Mouse (Mus musculus): ENCODE results near the gene Prkar2b. TPM values are rescaled to one million over a fixed set of nuclear protein-coding genes. Genes with fewer than 3 reads are reported as not detected.

The Prkar2b gene
- total and polyA plus RNA-seq, 3 experiments, result 2.5 to 6.1 (median 2.9) TPM

- H3K4me1 ChIP-seq (ENCODE audit: control insufficient read depth in 1 of 2, insufficient read depth in 2 of 2), result peaks cover 3 to 5% of the 10 kb centered on the region in 2 experiments; a peak in 3 of 4 replicates
- H3K9ac ChIP-seq (ENCODE audit: insufficient read depth, low read depth), result no peak overlapping the region
- no peak for DNase-seq (ENCODE audit: extremely low read depth)
- H3K9me3 ChIP-seq (replicated peaks; ENCODE audit: low read length), result no peaks in the 10 kb centered on the region
- no peak overlapping the region for H3K4me2 ChIP-seq (ENCODE audit: insufficient read depth, low read depth, poor library complexity, severe bottlenecking)
- H3K4me3 ChIP-seq (replicated peaks in 1 of 3; ENCODE audit: low read depth in 2 of 3, low read length in 2 of 3, poor library complexity in 1 of 3), result no peak overlapping the region
- in situ Hi-C loops (cut with MboI; ENCODE audit: low pct_ligation_motif_present, low pct_unique_long_range_greater_than_20kb, low sequenced_read_pairs), result loop anchor here (25.0 kb wide), 1 partner anchor 431 kb away; no protein-coding TSS in a partner anchor
- TF ChIP-seq MAX (IDR thresholded peaks at IDR 0.05; ENCODE audit: low read length) (no peak), CTCF (conservative IDR thresholded peaks at IDR 0.05 in 1 of 2, IDR thresholded peaks at IDR 0.05 in 1 of 2; ENCODE audit: low read depth in 2 of 2, low read length in 2 of 2) (no peak), POLR2AphosphoS2 (IDR thresholded peaks at IDR 0.05; ENCODE audit: low read depth, low read length) (no peak), RAD21 (IDR thresholded peaks at IDR 0.05; ENCODE audit: low read depth, low read length) (no peak), TCF12 (IDR thresholded peaks at IDR 0.05; ENCODE audit: low read depth, low read length) (no peak), GABPA (IDR thresholded peaks at IDR 0.05; ENCODE audit: insufficient replicate concordance, low read depth, low read length) (no peak), CHD2 (IDR thresholded peaks at IDR 0.05; ENCODE audit: low read length) (no peak), ZKSCAN1 (IDR thresholded peaks at IDR 0.05; ENCODE audit: borderline replicate concordance, low read depth, low read length) (no peak), HCFC1 (IDR thresholded peaks at IDR 0.05; ENCODE audit: low read depth, low read length) (no peak), BHLHE40 (IDR thresholded peaks at IDR 0.05; ENCODE audit: low read depth, low read length) (no peak), MYC (IDR thresholded peaks at IDR 0.05; ENCODE audit: low read depth, low read length) (no peak), ELF1 (IDR thresholded peaks at IDR 0.05; ENCODE audit: low read depth, low read length) (no peak), RCOR1 (conservative IDR thresholded peaks at IDR 0.05; ENCODE audit: low read depth, low read length) (no peak), ZC3H11A (IDR thresholded peaks at IDR 0.05; ENCODE audit: low read depth, low read length) (no peak), PAX5 (IDR thresholded peaks at IDR 0.05; ENCODE audit: low read length) (no peak), IRF4 (IDR thresholded peaks at IDR 0.05; ENCODE audit: low read depth, low read length) (no peak), NELFE (IDR thresholded peaks at IDR 0.05; ENCODE audit: low read depth, low read length) (no peak), MAZ (IDR thresholded peaks at IDR 0.05; ENCODE audit: low read depth, low read length) (no peak)
- H3K27me3 ChIP-seq (replicated peaks), result no peaks in the 10 kb centered on the region
- peaks cover 38 to 62% of the 10 kb centered on the region in 2 experiments for H3K36me3 ChIP-seq (replicated peaks in 1 of 2; ENCODE audit: control insufficient read depth in 1 of 2, insufficient read depth in 1 of 2, low read length in 1 of 2)
- H3K79me2 ChIP-seq (replicated peaks; ENCODE audit: control insufficient read depth, extremely low read depth, insufficient read depth, poor library complexity, severe bottlenecking), result peaks cover 38% of the 10 kb centered on the region
- H3K27ac ChIP-seq (ENCODE audit: insufficient read depth, low read depth), result no peak overlapping the region
- dilution Hi-C loops (cut with MboI; ENCODE audit: extremely low pct_ligation_motif_present, extremely low pct_unique_long_range_greater_than_20kb, low sequenced_read_pairs), result no loop called here
Observed at GRCm38 (mm10) chr12:31943020-31943654, 118.0 kb downstream of the Prkar2b start.

- no peak overlapping the region for H3K27ac ChIP-seq (ENCODE audit: insufficient read depth, low read depth)
Observed at GRCm38 (mm10) chr12:31939026-31939425, 122.1 kb downstream of the Prkar2b start.

More at GRCm38 (mm10) chr12:31939026-31939425, 122.1 kb downstream of the Prkar2b start:
- in situ Hi-C loops (cut with MboI; ENCODE audit: low pct_ligation_motif_present, low pct_unique_long_range_greater_than_20kb, low sequenced_read_pairs) (loop anchor here (25.0 kb wide), 1 partner anchor 427 kb away; no protein-coding TSS in a partner anchor), dilution Hi-C loops (cut with MboI; ENCODE audit: extremely low pct_ligation_motif_present, extremely low pct_unique_long_range_greater_than_20kb, low sequenced_read_pairs) (no loop called here)
- Histone ChIP-seq H3K4me1 (ENCODE audit: control insufficient read depth in 1 of 2, insufficient read depth in 2 of 2) (peaks cover 2 to 3% of the 10 kb centered on the region in 2 experiments; a peak in 1 of 4 replicates), H3K9ac (ENCODE audit: insufficient read depth, low read depth) (no peak overlapping the region), H3K36me3 (replicated peaks in 1 of 2; ENCODE audit: control insufficient read depth in 1 of 2, insufficient read depth in 1 of 2, low read length in 1 of 2) (peaks cover 65 to 89% of the 10 kb centered on the region in 2 experiments), H3K4me3 (replicated peaks in 1 of 3; ENCODE audit: low read depth in 2 of 3, low read length in 2 of 3, poor library complexity in 1 of 3) (no peak overlapping the region), H3K79me2 (replicated peaks; ENCODE audit: control insufficient read depth, extremely low read depth, insufficient read depth, poor library complexity, severe bottlenecking) (peaks cover 7% of the 10 kb centered on the region; the same call in 1 of the 2 replicates), H3K27me3 (replicated peaks) (no peaks in the 10 kb centered on the region), H3K9me3 (replicated peaks; ENCODE audit: low read length) (no peaks in the 10 kb centered on the region), H3K4me2 (ENCODE audit: insufficient read depth, low read depth, poor library complexity, severe bottlenecking) (no peak overlapping the region)
- TF ChIP-seq SIN3A (IDR thresholded peaks at IDR 0.05; ENCODE audit: low read length) (no peak), SMC3 (IDR thresholded peaks at IDR 0.05; ENCODE audit: low read depth, low read length) (no peak), MAFK (IDR thresholded peaks at IDR 0.05; ENCODE audit: insufficient replicate concordance, low read length) (no peak), NELFE (IDR thresholded peaks at IDR 0.05; ENCODE audit: low read depth, low read length) (no peak), RCOR1 (conservative IDR thresholded peaks at IDR 0.05; ENCODE audit: low read depth, low read length) (no peak), GABPA (IDR thresholded peaks at IDR 0.05; ENCODE audit: insufficient replicate concordance, low read depth, low read length) (no peak), MAX (IDR thresholded peaks at IDR 0.05; ENCODE audit: low read length) (no peak), KAT2A (IDR thresholded peaks at IDR 0.05; ENCODE audit: insufficient replicate concordance, low read length) (no peak), TCF12 (IDR thresholded peaks at IDR 0.05; ENCODE audit: low read depth, low read length) (no peak), BHLHE40 (IDR thresholded peaks at IDR 0.05; ENCODE audit: low read depth, low read length) (no peak), USF1 (IDR thresholded peaks at IDR 0.05; ENCODE audit: low read depth, low read length) (no peak), ETS1 (conservative IDR thresholded peaks at IDR 0.05; ENCODE audit: low read depth, low read length) (no peak), MAZ (IDR thresholded peaks at IDR 0.05; ENCODE audit: low read depth, low read length) (no peak), ZNF384 (IDR thresholded peaks at IDR 0.05; ENCODE audit: low read depth, low read length) (no peak), ELF1 (IDR thresholded peaks at IDR 0.05; ENCODE audit: low read depth, low read length) (no peak), CHD1 (IDR thresholded peaks at IDR 0.05; ENCODE audit: low read depth, low read length) (no peak), CHD2 (IDR thresholded peaks at IDR 0.05; ENCODE audit: low read length) (no peak), USF2 (conservative IDR thresholded peaks at IDR 0.05; ENCODE audit: low read depth, low read length) (no peak), TBP (conservative IDR thresholded peaks at IDR 0.05; ENCODE audit: low read depth, low read length) (no peak)
- no peak for DNase-seq (ENCODE audit: extremely low read depth)
